Mouse (Mus musculus) mouse trophoblast stem cell (cell line): ENCODE results near the gene 1700012A03Rik.

Source experiments
- in situ Hi-C, 2 experiments: fragments of 300-500 bp; cut with MseI, MboI; formaldehyde crosslinking; loops; 2 replicates in 1 of 2; 3 replicates in 1 of 2; pipeline ENCODE4 v1.15.1; 2025

1700012A03Rik gene

DNA sequence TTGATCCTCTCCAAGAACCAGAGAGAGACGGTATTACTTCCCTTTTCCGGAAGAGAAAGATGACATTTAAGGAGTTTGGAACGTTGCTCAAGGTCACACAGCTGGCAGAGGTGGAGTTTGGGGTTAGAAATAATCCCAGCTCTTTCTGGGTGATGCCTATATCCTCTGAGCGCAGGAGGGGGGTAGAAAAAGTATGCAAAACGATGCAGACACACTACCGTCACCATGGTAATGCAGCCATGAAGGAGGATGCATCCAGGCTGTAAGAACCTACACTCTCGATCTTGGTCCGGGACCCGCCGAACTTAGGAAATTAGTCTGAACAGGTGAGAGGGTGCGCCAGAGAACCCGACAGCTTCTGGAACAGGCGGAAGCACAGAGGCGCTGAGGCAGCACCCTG is 43.3 kb downstream of the 1700012A03Rik start:
- in situ Hi-C loops: no loop called here

- in situ Hi-C loops: no loop called here
Measured at GRCm38 (mm10) chr6:32105547-32106275, 55.7 kb downstream of the 1700012A03Rik start.
